In the genomic region with DNA sequence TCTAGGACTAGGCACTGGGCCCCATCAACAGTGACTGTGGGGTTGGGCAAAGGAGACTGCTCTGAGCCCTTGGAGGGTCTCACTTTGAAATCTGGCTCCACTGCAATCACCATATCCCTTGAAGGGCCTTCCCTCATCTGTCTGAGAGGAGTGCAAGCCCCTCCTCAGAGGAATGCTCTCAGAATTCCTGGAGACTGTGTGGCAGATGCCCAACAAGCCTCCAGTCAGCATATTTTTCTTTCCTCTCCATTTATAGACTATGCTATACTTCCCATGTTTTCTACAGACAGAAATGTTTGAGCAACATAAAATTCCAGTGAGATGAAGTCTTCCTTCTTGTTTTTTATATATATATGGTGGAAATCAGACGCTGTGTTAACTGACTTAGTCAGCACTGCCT, we compare ENCODE assay signal across 23 mouse cellular contexts. TPM values are rescaled to one million over a fixed set of nuclear protein-coding genes. Genes with fewer than 3 reads are reported as not detected.
DNase-seq lines count a peak whose midpoint lies in the region; ATAC-seq and TF ChIP-seq lines count a peak whose summit lies in the region.
"Had no signal": no experiment of that assay in that cellular context is flagged by ENCODE, and none has a peak within 500 bp of the region (broad histone marks: within the 10 kb centered on the region; RNA-seq: fewer than 3 reads in every experiment).

No protein-coding gene starts in this region.

- H3K9ac ChIP-seq in embryonic facial prominence, embryonic 13.5 days = no peak overlapping the region
- no peak overlapping the region for H3K9ac ChIP-seq in lung, postnatal 0 days (replicated peaks; ENCODE audit: low read depth)
- H3K9ac ChIP-seq in embryonic facial prominence, embryonic 15.5 days = no peak overlapping the region
- H3K9ac ChIP-seq: embryonic facial prominence, embryonic 12.5 days; forebrain, embryonic 13.5 days; forebrain, embryonic 15.5 days; forebrain, postnatal 0 days had no signal

- H3K36me3 ChIP-seq in embryonic facial prominence, embryonic 13.5 days = no peaks in the 10 kb centered on the region
- no peaks in the 10 kb centered on the region for H3K36me3 ChIP-seq in embryonic facial prominence, embryonic 10.5 days (replicated peaks)
- H3K36me3 ChIP-seq in lung, postnatal 0 days (ENCODE audit: insufficient read depth, low read length) = no peaks in the 10 kb centered on the region
- H3K36me3 ChIP-seq in embryonic facial prominence, embryonic 15.5 days = no peaks in the 10 kb centered on the region
- H3K36me3 ChIP-seq: embryonic facial prominence, embryonic 12.5 days; forebrain, embryonic 15.5 days; G1E had no signal

- WGBS in embryonic facial prominence, embryonic 13.5 days = 64% methylated on average over 1 of the region's 1 CpGs
- 89% methylated on average over 1 of the region's 1 CpGs for WGBS in embryonic facial prominence, embryonic 10.5 days
- WGBS in lung, postnatal 0 days = 54% methylated on average over 1 of the region's 1 CpGs
- 53% methylated on average over 1 of the region's 1 CpGs for WGBS in embryonic facial prominence, embryonic 15.5 days

- DNase-seq in embryonic facial prominence, embryonic 10.5 days (ENCODE audit: low spot score) = no peak
- DNase-seq in lung, postnatal 0 days (ENCODE audit: low spot score) = peak; percentile 19
- no peak for DNase-seq in lung, postnatal 36 days
- DNase-seq in cerebellum, postnatal 14 days = no peak
- no peak for DNase-seq in adrenal gland, postnatal 36 days
- DNase-seq: adrenal gland, adult 2 months; adrenal gland, postnatal 10 days; adrenal gland, postnatal 25 days; B cell, adult 2 months; cerebellum, adult 11-12 months; cerebellum, adult 2 months; cerebellum, adult 9-10 months; cerebellum, postnatal 10 days; cerebellum, postnatal 36 days; embryo, embryonic 11 days; forebrain, postnatal 0 days had no signal

- no peaks in the 10 kb centered on the region for H3K27me3 ChIP-seq in embryonic facial prominence, embryonic 13.5 days
- H3K27me3 ChIP-seq in embryonic facial prominence, embryonic 10.5 days (replicated peaks; ENCODE audit: low read depth, poor library complexity, severe bottlenecking) = no peaks in the 10 kb centered on the region
- H3K27me3 ChIP-seq in lung, postnatal 0 days (replicated peaks; ENCODE audit: insufficient read depth, low read length) = no peaks in the 10 kb centered on the region
- no peaks in the 10 kb centered on the region for H3K27me3 ChIP-seq in embryonic facial prominence, embryonic 15.5 days
- H3K27me3 ChIP-seq: embryonic facial prominence, embryonic 12.5 days; forebrain, embryonic 13.5 days; forebrain, embryonic 15.5 days had no signal

- H3K9me3 ChIP-seq in embryonic facial prominence, embryonic 13.5 days = no peaks in the 10 kb centered on the region
- H3K9me3 ChIP-seq in embryonic facial prominence, embryonic 10.5 days = no peaks in the 10 kb centered on the region
- H3K9me3 ChIP-seq in lung, postnatal 0 days (ENCODE audit: low read length) = no peaks in the 10 kb centered on the region
- no peaks in the 10 kb centered on the region for H3K9me3 ChIP-seq in embryonic facial prominence, embryonic 15.5 days (replicated peaks)
- H3K9me3 ChIP-seq: embryonic facial prominence, embryonic 12.5 days; forebrain, embryonic 13.5 days; forebrain, embryonic 15.5 days; G1E had no signal

- H3K4me1 ChIP-seq in embryonic facial prominence, embryonic 13.5 days = peaks cover 7% of the 10 kb centered on the region
- peaks cover 14% of the 10 kb centered on the region for H3K4me1 ChIP-seq in embryonic facial prominence, embryonic 10.5 days
- H3K4me1 ChIP-seq in lung, postnatal 0 days (ENCODE audit: insufficient read depth, low read depth, low read length) = no peaks in the 10 kb centered on the region
- peaks cover 8% of the 10 kb centered on the region for H3K4me1 ChIP-seq in embryonic facial prominence, embryonic 15.5 days

- 0 out of 2 replicates have a peak overlapping the region, but pooled peaks have one; percentile 12 for H3K27ac ChIP-seq in embryonic facial prominence, embryonic 13.5 days
- no peak overlapping the region for H3K27ac ChIP-seq in embryonic facial prominence, embryonic 10.5 days (replicated peaks)
- H3K27ac ChIP-seq in lung, postnatal 0 days (ENCODE audit: low read length) = no peak overlapping the region
- 0 out of 2 replicates have a peak overlapping the region, but pooled peaks have one; percentile 44 for H3K27ac ChIP-seq in embryonic facial prominence, embryonic 15.5 days (replicated peaks)
- H3K27ac ChIP-seq: embryonic facial prominence, embryonic 12.5 days; forebrain, embryonic 13.5 days; forebrain, embryonic 15.5 days had no signal

- TF ChIP-seq CTCF in lung, postnatal 0 days (IDR thresholded peaks at IDR 0.05) = no peak

- H3K4me2 ChIP-seq in embryonic facial prominence, embryonic 13.5 days = no peak overlapping the region
- H3K4me2 ChIP-seq in lung, postnatal 0 days (replicated peaks; ENCODE audit: low read depth, low read length) = no peak overlapping the region
- no peak overlapping the region for H3K4me2 ChIP-seq in embryonic facial prominence, embryonic 15.5 days (replicated peaks)
- H3K4me2 ChIP-seq: embryonic facial prominence, embryonic 12.5 days; forebrain, embryonic 13.5 days; forebrain, embryonic 15.5 days had no signal

- TF ChIP-seq EP300 in lung, postnatal 0 days (IDR thresholded peaks at IDR 0.05) = no peak

- no peak for ATAC-seq in embryonic facial prominence, embryonic 13.5 days (ENCODE audit: insufficient number of reproducible peaks, insufficient read depth, low FRiP score, low TSS enrichment, low read depth)
- ATAC-seq in lung, postnatal 0 days = no peak
- ATAC-seq in embryonic facial prominence, embryonic 15.5 days (ENCODE audit: insufficient number of reproducible peaks, low FRiP score, low TSS enrichment, low read depth) = no peak
- ATAC-seq: CD4-positive, CD25-positive, alpha-beta regulatory T cell, adult 4 months; forebrain, embryonic 13.5 days; forebrain, embryonic 15.5 days; forebrain, postnatal 0 days had no signal

- H3K4me3 ChIP-seq in embryonic facial prominence, embryonic 13.5 days = no peak overlapping the region
- no peak overlapping the region for H3K4me3 ChIP-seq in embryonic facial prominence, embryonic 10.5 days
- H3K4me3 ChIP-seq in lung, postnatal 0 days (ENCODE audit: low read depth, low read length) = no peak overlapping the region
- H3K4me3 ChIP-seq in embryonic facial prominence, embryonic 15.5 days (replicated peaks) = no peak overlapping the region
- H3K4me3 ChIP-seq: embryonic facial prominence, embryonic 12.5 days; forebrain, embryonic 13.5 days; forebrain, embryonic 15.5 days had no signal

RNA-seq across cellular contexts. Expression of a gene that starts 21.2 kb away (rescaled TPM):
- polyA plus RNA-seq in embryonic facial prominence, embryonic 13.5 days (2015; fragmentation: Nextera tagmentation; extraction: Ambion mirVana) = 4.4 and 4.5 TPM in 2 replicates
- 1.2 and 1.6 TPM in 2 replicates for polyA plus RNA-seq in embryonic facial prominence, embryonic 10.5 days (2016; fragmentation: Nextera tagmentation; extraction: Ambion mirVana)
- 1.2 and 1.7 TPM in 2 replicates for polyA plus RNA-seq in lung, postnatal 0 days (2015; fragmentation: Nextera tagmentation; extraction: Ambion mirVana)
- 3.4 and 3.8 TPM in 2 replicates for polyA plus RNA-seq in embryonic facial prominence, embryonic 15.5 days (2015; fragmentation: Nextera tagmentation; extraction: Ambion mirVana)
- 10 to 100 TPM; 49.7 to 67.5 TPM for total RNA-seq in adrenal gland, postnatal 36 days (2021)

Comparison
In these comparisons a context has a peak if more than half of its experiments do, and no peak if none do; other contexts are left out.
1. H3K27ac ChIP-seq: peak in embryonic facial prominence, embryonic 13.5 days (single experiment) and embryonic facial prominence, embryonic 15.5 days (single experiment); none in embryonic facial prominence, embryonic 10.5 days (single experiment) and lung, postnatal 0 days (single experiment).